In genomic region chr15:84714730-84715129, GRCm38 (mm10) we compare ENCODE assay signal across 8 mouse cellular contexts. TPM values are rescaled to one million over a fixed set of nuclear protein-coding genes. Genes with fewer than 3 reads are reported as not detected.
DNase-seq lines count a peak whose midpoint lies in the region; ATAC-seq and TF ChIP-seq lines count a peak whose summit lies in the region.

No protein-coding gene starts in this region.

- H3K4me3 ChIP-seq in ES-E14 (ENCODE audit: insufficient read depth in 1 of 2, low read depth in 1 of 2, low read length in 2 of 2, poor library complexity in 1 of 2, severe bottlenecking in 1 of 2), result peak overlapping the region in 1 of 2 experiments; percentile 41; a peak in 2 of 4 replicates
- peak overlapping the region; percentile 10 for H3K4me3 ChIP-seq in forebrain, embryonic 15.5 days
- H3K4me3 ChIP-seq in limb, embryonic 11.5 days (ENCODE audit: low read depth, low read length), result no peak overlapping the region
- H3K4me3 ChIP-seq in midbrain, embryonic 13.5 days (replicated peaks), result peak overlapping the region; percentile 20; the same call in 1 of the 2 replicates
- H3K4me3 ChIP-seq in stomach, postnatal 0 days (ENCODE audit: low read depth, low read length), result peak overlapping the region; percentile 12; the same call in 1 of the 2 replicates

- DNase-seq in ES-E14 (ENCODE audit: low read depth, low spot score), result peak; percentile 63
- peak; percentile 86 for DNase-seq in adrenal gland, adult 2 months
- peak; percentile 93 for DNase-seq in heart, postnatal 4 days
- peak; percentile 87 for DNase-seq in limb, embryonic 11.5 days (ENCODE audit: low spot score)
- DNase-seq in stomach, postnatal 0 days (ENCODE audit: low spot score), result peak; percentile 92
- DNase-seq in cerebellum, adult 9-11 months, result no peak

- H3K4me1 ChIP-seq in ES-E14 (ENCODE audit: control insufficient read depth in 2 of 2, insufficient read depth in 2 of 2, low read length in 2 of 2, poor library complexity in 1 of 2), result peaks cover 12 to 22% of the 10 kb centered on the region in 2 experiments; a peak in 3 of 4 replicates
- H3K4me1 ChIP-seq in forebrain, embryonic 15.5 days, result peaks cover 9% of the 10 kb centered on the region
- 0 out of 2 replicates have a peak, but pooled peaks cover 4% of the 10 kb centered on the region for H3K4me1 ChIP-seq in limb, embryonic 11.5 days (ENCODE audit: control insufficient read depth, insufficient read depth, low read length)
- H3K4me1 ChIP-seq in midbrain, embryonic 13.5 days (replicated peaks), result peaks cover 10% of the 10 kb centered on the region
- H3K4me1 ChIP-seq in stomach, postnatal 0 days (replicated peaks; ENCODE audit: control insufficient read depth, insufficient read depth), result peaks cover 2% of the 10 kb centered on the region; the same call in 1 of the 2 replicates

- H3K27ac ChIP-seq in ES-E14 (ENCODE audit: insufficient read depth, low read depth, low read length, poor library complexity, severe bottlenecking), result peak overlapping the region; percentile 74; the same call in 1 of the 2 replicates
- peak overlapping the region; percentile 61 for H3K27ac ChIP-seq in forebrain, embryonic 15.5 days (replicated peaks)
- H3K27ac ChIP-seq in limb, embryonic 11.5 days (replicated peaks; ENCODE audit: low read depth, low read length), result no peak overlapping the region; the same call in 1 of the 2 replicates
- peak overlapping the region; percentile 69 for H3K27ac ChIP-seq in midbrain, embryonic 13.5 days
- H3K27ac ChIP-seq in stomach, postnatal 0 days (replicated peaks), result peak overlapping the region; percentile 90

- in situ Hi-C loops in ES-E14 (cut with MboI; ENCODE audit: low sequenced_read_pairs in 2 of 2, unreplicated experiment in 2 of 2), result no loop called here

- H3K27me3 ChIP-seq in forebrain, embryonic 15.5 days, result peaks cover 12% of the 10 kb centered on the region
- peaks cover 8% of the 10 kb centered on the region; the same call in 1 of the 2 replicates for H3K27me3 ChIP-seq in limb, embryonic 11.5 days (ENCODE audit: control insufficient read depth, insufficient read depth, low read length)
- peaks cover 25% of the 10 kb centered on the region for H3K27me3 ChIP-seq in midbrain, embryonic 13.5 days
- no peaks in the 10 kb centered on the region for H3K27me3 ChIP-seq in stomach, postnatal 0 days (ENCODE audit: control insufficient read depth, insufficient read depth, low read length)

- peak; percentile 54 for TF ChIP-seq EP300 in stomach, postnatal 0 days (optimal IDR thresholded peaks at IDR 0.05)

- H3K9ac ChIP-seq in ES-E14 (ENCODE audit: insufficient read depth, low read depth, low read length, poor library complexity, severe bottlenecking), result no peak overlapping the region
- H3K9ac ChIP-seq in forebrain, embryonic 15.5 days (replicated peaks), result peak overlapping the region; percentile 38
- H3K9ac ChIP-seq in limb, embryonic 11.5 days (ENCODE audit: low read length), result peak overlapping the region; percentile 0; the same call in 1 of the 2 replicates
- H3K9ac ChIP-seq in midbrain, embryonic 13.5 days (replicated peaks), result peak overlapping the region; percentile 49; the same call in 1 of the 2 replicates
- peak overlapping the region; percentile 52 for H3K9ac ChIP-seq in stomach, postnatal 0 days (ENCODE audit: low read length)

- 2% methylated on average over 17 of the region's 17 CpGs for WGBS in forebrain, embryonic 15.5 days
- WGBS in limb, embryonic 11.5 days, result under 1% methylated on average over 17 of the region's 17 CpGs
- WGBS in midbrain, embryonic 13.5 days, result 0% methylated on average over 17 of the region's 17 CpGs
- under 1% methylated on average over 17 of the region's 17 CpGs for WGBS in stomach, postnatal 0 days

- peak; percentile 61 for TF ChIP-seq CTCF in stomach, postnatal 0 days (IDR thresholded peaks at IDR 0.05; ENCODE audit: low read depth)

- H3K4me2 ChIP-seq in forebrain, embryonic 15.5 days (replicated peaks), result peak overlapping the region; percentile 37
- peak overlapping the region; percentile 18; the same call in 1 of the 2 replicates for H3K4me2 ChIP-seq in limb, embryonic 11.5 days (ENCODE audit: low read depth, severe bottlenecking)
- H3K4me2 ChIP-seq in midbrain, embryonic 13.5 days (replicated peaks), result peak overlapping the region; percentile 48
- peak overlapping the region; percentile 49 for H3K4me2 ChIP-seq in stomach, postnatal 0 days (replicated peaks; ENCODE audit: low read depth)

- H3K9me3 ChIP-seq in ES-E14 (ENCODE audit: control insufficient read depth, insufficient read depth, low read depth, low read length), result no peaks in the 10 kb centered on the region
- H3K9me3 ChIP-seq in forebrain, embryonic 15.5 days, result no peaks in the 10 kb centered on the region
- no peaks in the 10 kb centered on the region for H3K9me3 ChIP-seq in limb, embryonic 11.5 days (ENCODE audit: control insufficient read depth, low read length)
- H3K9me3 ChIP-seq in midbrain, embryonic 13.5 days, result no peaks in the 10 kb centered on the region
- H3K9me3 ChIP-seq in stomach, postnatal 0 days (ENCODE audit: control insufficient read depth, low read length), result no peaks in the 10 kb centered on the region

- peak; percentile 53; the same call in 1 of the 2 replicates for ATAC-seq in forebrain, embryonic 15.5 days (replicated peaks)
- ATAC-seq in limb, embryonic 11.5 days (ENCODE audit: insufficient number of reproducible peaks, low FRiP score, low TSS enrichment, low read depth), result no peak
- peak; percentile 55; the same call in 1 of the 2 replicates for ATAC-seq in midbrain, embryonic 13.5 days
- peak; percentile 85 for ATAC-seq in stomach, postnatal 0 days (ENCODE audit: low FRiP score, low TSS enrichment)

- H3K36me3 ChIP-seq in ES-E14 (ENCODE audit: control insufficient read depth, insufficient read depth, low read length, poor library complexity, severe bottlenecking), result no peaks in the 10 kb centered on the region
- H3K36me3 ChIP-seq in forebrain, embryonic 15.5 days, result no peaks in the 10 kb centered on the region
- H3K36me3 ChIP-seq in limb, embryonic 11.5 days (ENCODE audit: control insufficient read depth, insufficient read depth, low read length), result no peaks in the 10 kb centered on the region
- H3K36me3 ChIP-seq in midbrain, embryonic 13.5 days, result no peaks in the 10 kb centered on the region
- no peaks in the 10 kb centered on the region for H3K36me3 ChIP-seq in stomach, postnatal 0 days (ENCODE audit: control insufficient read depth, insufficient read depth, low read length)

TF ChIP-seq in ES-E14, 5 proteins besides CTCF, POLR2A, EP300 and RAD21:
- TF ChIP-seq ZC3H11A (IDR thresholded peaks at IDR 0.05; ENCODE audit: borderline replicate concordance, low read depth, low read length) (no peak), HCFC1 (IDR thresholded peaks at IDR 0.05; ENCODE audit: borderline replicate concordance, insufficient read depth, low read length) (0 out of 2 replicates have a peak, but pooled peaks have one; percentile 36)

RNA-seq across cellular contexts. Expression of gene Arhgap8, which starts 5.1 kb away (rescaled TPM):
- 11.6 and 14.1 TPM in 2 replicates for total RNA-seq in ES-E14 (2012; rRNA removed)
- under 1 TPM; 0.43 to 0.93 TPM for total RNA-seq in adrenal gland, adult 2 months (2021)
- polyA plus RNA-seq in adrenal gland, adult 2 months (2012; rRNA removed), result 0.90 and 1.00 TPM in 2 replicates
- polyA plus RNA-seq in forebrain, embryonic 15.5 days (2015; fragmentation: Nextera tagmentation; extraction: Ambion mirVana), result 0.27 and 0.60 TPM in 2 replicates
- total RNA-seq in heart, postnatal 4 days (2021), result 1 to 10 TPM; 3.8 to 4.0 TPM
- polyA plus RNA-seq in limb, embryonic 11.5 days (2014; fragmentation: Nextera tagmentation; extraction: Ambion mirVana), result 3.1 and 5.2 TPM in 2 replicates
- polyA plus RNA-seq in midbrain, embryonic 13.5 days (2015; fragmentation: Nextera tagmentation; extraction: Ambion mirVana), result 0.61 and 0.67 TPM in 2 replicates
- 20.2 and 22.0 TPM in 2 replicates for polyA plus RNA-seq in stomach, postnatal 0 days (2015; fragmentation: Nextera tagmentation; extraction: Ambion mirVana)

RNA-seq across cellular contexts. Expression of gene Prr5, which starts 45.3 kb away (rescaled TPM):
- 7.3 and 11.6 TPM in 2 replicates for total RNA-seq in ES-E14 (2012; rRNA removed)
- total RNA-seq in adrenal gland, adult 2 months (2021), result 1 to 10 TPM; 7.0 to 9.4 TPM
- polyA plus RNA-seq in adrenal gland, adult 2 months (2012; rRNA removed), result 15.7 and 26.7 TPM in 2 replicates
- polyA plus RNA-seq in forebrain, embryonic 15.5 days (2015; fragmentation: Nextera tagmentation; extraction: Ambion mirVana), result 11.5 and 11.8 TPM in 2 replicates
- 10 to 100 TPM; 11.6 to 12.3 TPM for total RNA-seq in heart, postnatal 4 days (2021)
- polyA plus RNA-seq in limb, embryonic 11.5 days (2014; fragmentation: Nextera tagmentation; extraction: Ambion mirVana), result 13.2 and 14.4 TPM in 2 replicates
- 12.2 and 13.8 TPM in 2 replicates for polyA plus RNA-seq in midbrain, embryonic 13.5 days (2015; fragmentation: Nextera tagmentation; extraction: Ambion mirVana)
- polyA plus RNA-seq in stomach, postnatal 0 days (2015; fragmentation: Nextera tagmentation; extraction: Ambion mirVana), result 18.2 and 20.3 TPM in 2 replicates
